Mouse (Mus musculus) heart, embryonic 14.5 days (tissue): ENCODE data around the gene Mdfic. TPM values are rescaled to one million over a fixed set of nuclear protein-coding genes. Genes with fewer than 3 reads are reported as not detected.
A peak's percentile ranks its signal among the peaks of the same experiment; 100 is the strongest.

Experiments
- ATAC-seq: fragments of 200-750 bp; cut with Nextera tagmentation; 2 replicates; pipeline ENCODE4 v1.8.0; 2017; ENCODE audit warnings: low read depth, moderate TSS enrichment; ENCODE audit not compliant: insufficient number of reproducible peaks, insufficient read depth, low FRiP score
- H3K27ac ChIP-seq, 2 experiments: fragments of 200-500 bp in 1 of 2; fragments of 300-500 bp in 1 of 2; sonication (generic) in 1 of 2; replicated peaks in 1 of 2; 2 replicates each; pipeline ENCODE4 v1.5.1; 2012 to 2014; ENCODE audit warnings: low read depth in 2 of 2, low read length in 2 of 2, control low read depth in 1 of 2, mild to moderate bottlenecking in 1 of 2, mixed read lengths in 1 of 2; ENCODE audit not compliant: control insufficient read depth in 1 of 2, insufficient read depth in 1 of 2
- H3K27me3 ChIP-seq: fragments of 300-500 bp; sonication (generic); 2 replicates; pipeline ENCODE4 v1.6.1; 2014; ENCODE audit warnings: mild to moderate bottlenecking, low read length, control low read depth; ENCODE audit not compliant: control insufficient read depth, insufficient read depth
- H3K36me3 ChIP-seq: fragments of 300-500 bp; sonication (generic); 2 replicates; pipeline ENCODE4 v1.6.1; 2014; ENCODE audit warnings: mild to moderate bottlenecking, control low read depth, low read length, mixed read lengths; ENCODE audit not compliant: control insufficient read depth, insufficient read depth
- H3K4me1 ChIP-seq, 2 experiments: fragments of 200-500 bp in 1 of 2; fragments of 300-500 bp in 1 of 2; sonication (generic) in 1 of 2; 2 replicates each; pipeline ENCODE4 v1.6.1; 2012 to 2014; ENCODE audit warnings: low read length in 2 of 2, control low read depth in 1 of 2, mixed read lengths in 1 of 2; ENCODE audit not compliant: control insufficient read depth in 2 of 2, insufficient read depth in 2 of 2
- H3K4me2 ChIP-seq: fragments of 300-500 bp; sonication (generic); 2 replicates; pipeline ENCODE4 v1.6.1; 2014; ENCODE audit warnings: mild to moderate bottlenecking, low read length
- H3K4me3 ChIP-seq, 2 experiments: fragments of 200-500 bp in 1 of 2; fragments of 300-500 bp in 1 of 2; sonication (generic) in 1 of 2; 2 replicates each; pipeline ENCODE4 v1.5.1; 2012 to 2014; ENCODE audit warnings: low read length in 2 of 2, mild to moderate bottlenecking in 2 of 2, control low read depth in 1 of 2, low read depth in 1 of 2, moderate library complexity in 1 of 2; ENCODE audit not compliant: control insufficient read depth in 1 of 2, insufficient read depth in 1 of 2
- H3K9ac ChIP-seq: fragments of 300-500 bp; sonication (generic); 2 replicates; pipeline ENCODE4 v1.6.1; 2014; ENCODE audit warnings: mild to moderate bottlenecking, low read length
- H3K9me3 ChIP-seq: fragments of 300-500 bp; sonication (generic); 2 replicates; pipeline ENCODE4 v1.6.1; 2016; ENCODE audit warnings: low read length, control low read depth; ENCODE audit not compliant: control insufficient read depth
- WGBS: fragments of 180-500 bp; shearing (Covaris S2); extraction: QIAGEN DNeasy Blood & Tissue Kit; methylation state at CpG from one replicate; pipeline ENCODE4 v1.1.7; 2014; 5-methylcytosine and 5-hydroxymethylcytosine counted together
- polyA plus RNA-seq: library from polyadenylated mRNA; unstranded; fragments of >200 nt; fragmentation: Nextera tagmentation; extraction: Ambion mirVana; gene quantifications from 2 replicates; pipeline ENCODE4 v1.2.1, GENCODE M21; 2014

Gene Mdfic
- polyA plus RNA-seq, 1 experiment from 2014 or later: 7.6 TPM

DNA sequence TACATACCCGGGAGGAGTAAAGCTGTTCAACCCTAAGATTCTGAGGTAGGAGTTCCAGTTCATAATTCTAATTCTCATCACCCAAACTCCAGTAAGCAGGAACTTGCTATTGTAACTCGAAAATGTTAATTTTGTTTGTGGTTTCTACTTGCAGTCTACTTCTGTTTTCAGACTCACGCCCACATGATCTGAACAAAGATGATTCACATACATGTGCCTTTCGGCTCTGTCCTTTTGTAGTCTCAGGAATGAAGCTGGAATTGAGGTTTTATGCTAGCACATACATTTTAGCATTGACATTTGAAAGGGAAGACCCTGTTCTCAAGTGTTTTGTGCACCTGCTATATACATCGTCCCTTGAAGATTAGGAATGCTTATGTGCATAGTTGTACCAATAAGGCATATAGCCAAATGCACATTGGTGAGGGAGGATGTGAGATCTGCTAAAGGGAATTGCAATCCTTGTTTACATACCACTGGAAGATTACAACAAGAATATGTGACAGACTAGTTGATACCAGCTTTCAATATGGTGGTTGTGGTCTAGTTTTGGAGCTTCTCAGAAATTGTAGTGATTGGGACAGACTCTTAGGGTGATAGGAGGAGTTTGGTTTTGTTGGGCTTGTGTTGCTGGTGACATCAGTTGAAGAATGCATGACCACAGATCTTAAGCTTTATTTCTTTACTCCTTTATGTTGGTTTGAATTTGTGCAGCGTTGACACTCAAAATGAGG is 8.6 kb downstream of the Mdfic start:
- Histone ChIP-seq H3K4me2 (no peak overlapping the region), H3K4me3 (no peak overlapping the region), H3K9ac (no peak overlapping the region), H3K27ac (0 out of 4 replicates have a peak overlapping the region, but pooled peaks of 1 of the 2 experiments have one; percentile 27), H3K36me3 (peaks cover 1% of the 10 kb centered on the region; the same call in 1 of the 2 replicates), H3K27me3 (no peaks in the 10 kb centered on the region), H3K9me3 (no peaks in the 10 kb centered on the region), H3K4me1 (peaks cover 7 to 37% of the 10 kb centered on the region in 2 experiments; a peak in 3 of 4 replicates)
- 82% methylated on average over 6 of the region's 6 CpGs for WGBS
- ATAC-seq: no peak

DNA sequence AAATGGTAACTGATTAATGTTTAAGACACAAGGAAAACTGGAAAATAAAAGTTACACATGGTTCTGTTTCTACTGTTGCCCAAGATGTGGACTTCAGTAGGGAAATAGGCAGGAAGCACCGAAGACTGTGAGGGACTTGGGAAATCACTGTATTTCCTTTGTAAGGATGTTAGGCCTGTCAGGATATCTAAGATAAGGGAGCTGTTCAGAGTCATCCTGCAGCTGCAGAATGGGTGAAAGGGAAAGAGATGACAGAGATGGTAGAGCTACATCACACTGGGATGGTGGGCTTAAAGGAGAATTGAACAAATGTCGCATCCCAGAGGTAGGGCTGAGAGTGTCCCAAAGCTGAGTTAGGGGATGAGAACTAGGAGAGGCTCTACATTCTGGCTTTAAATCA is 9.8 kb downstream of the Mdfic start:
- Histone ChIP-seq H3K27me3 (no peaks in the 10 kb centered on the region), H3K9ac (no peak overlapping the region), H3K27ac (peak overlapping the region in 1 of 2 experiments; percentile 26; a peak in 1 of 4 replicates), H3K4me1 (peaks cover 7 to 32% of the 10 kb centered on the region in 2 experiments; a peak in 3 of 4 replicates), H3K36me3 (peaks cover 4% of the 10 kb centered on the region; the same call in 1 of the 2 replicates), H3K4me3 (no peak overlapping the region), H3K4me2 (no peak overlapping the region), H3K9me3 (no peaks in the 10 kb centered on the region)
- 59% methylated on average over 2 of the region's 2 CpGs for WGBS
- no peak for ATAC-seq

DNA sequence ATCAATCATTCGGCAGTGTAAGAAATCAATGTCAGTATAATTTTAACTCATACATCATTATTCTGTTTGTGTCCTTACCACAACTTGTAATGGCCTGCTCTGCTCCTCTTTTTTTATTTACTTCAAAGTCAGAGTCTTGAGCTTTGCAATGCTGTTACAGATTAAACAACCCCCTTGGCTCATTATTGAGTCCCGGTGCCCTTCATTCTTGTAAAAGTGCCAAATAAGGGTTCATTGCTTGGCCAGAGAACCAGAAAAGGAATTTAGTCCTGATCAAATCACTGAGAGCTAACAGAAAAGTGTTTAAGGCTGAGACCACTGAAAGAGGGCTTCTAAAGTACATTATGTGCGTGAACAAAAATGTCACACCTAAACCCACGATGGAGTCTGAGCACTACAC is 10.2 kb downstream of the Mdfic start:
- 61% methylated on average over 4 of the region's 4 CpGs for WGBS
- H3K4me3 ChIP-seq: no peak overlapping the region
- no peaks in the 10 kb centered on the region for H3K27me3 ChIP-seq
- H3K9ac ChIP-seq: no peak overlapping the region
- H3K27ac ChIP-seq: peak overlapping the region; percentile 4 to 14; a peak in 1 of 4 replicates
- H3K4me2 ChIP-seq: no peak overlapping the region
- H3K9me3 ChIP-seq: no peaks in the 10 kb centered on the region
- no peak for ATAC-seq
- peaks cover 4% of the 10 kb centered on the region; the same call in 1 of the 2 replicates for H3K36me3 ChIP-seq
- H3K4me1 ChIP-seq: peaks cover 7 to 32% of the 10 kb centered on the region in 2 experiments; a peak in 3 of 4 replicates

- peaks cover 4% of the 10 kb centered on the region; the same call in 1 of the 2 replicates for H3K36me3 ChIP-seq
- no peaks in the 10 kb centered on the region for H3K9me3 ChIP-seq
- peaks cover 7 to 32% of the 10 kb centered on the region in 2 experiments; a peak in 3 of 4 replicates for H3K4me1 ChIP-seq
- no peak overlapping the region for H3K4me2 ChIP-seq
- no peaks in the 10 kb centered on the region for H3K27me3 ChIP-seq
- no peak overlapping the region for H3K4me3 ChIP-seq
- H3K27ac ChIP-seq: 0 out of 4 replicates have a peak overlapping the region, but pooled peaks of 1 of the 2 experiments have one; percentile 14
- ATAC-seq: no peak
- WGBS: 46% methylated on average over 7 of the region's 7 CpGs
- no peak overlapping the region for H3K9ac ChIP-seq
Measured at GRCm38 (mm10) chr6:15731452-15731851, 11.0 kb downstream of the Mdfic start.

- Histone ChIP-seq H3K36me3 (peaks cover 16% of the 10 kb centered on the region), H3K4me3 (no peak overlapping the region), H3K27me3 (no peaks in the 10 kb centered on the region), H3K27ac (no peak overlapping the region), H3K9ac (no peak overlapping the region), H3K4me1 (peaks cover 3 to 26% of the 10 kb centered on the region in 2 experiments; a peak in 3 of 4 replicates), H3K9me3 (no peaks in the 10 kb centered on the region), H3K4me2 (peak overlapping the region; percentile 54)
- ATAC-seq: no peak
- WGBS: 9% methylated on average over 8 of the region's 8 CpGs
Measured at GRCm38 (mm10) chr6:15737312-15737911, 17.0 kb downstream of the Mdfic start.

DNA sequence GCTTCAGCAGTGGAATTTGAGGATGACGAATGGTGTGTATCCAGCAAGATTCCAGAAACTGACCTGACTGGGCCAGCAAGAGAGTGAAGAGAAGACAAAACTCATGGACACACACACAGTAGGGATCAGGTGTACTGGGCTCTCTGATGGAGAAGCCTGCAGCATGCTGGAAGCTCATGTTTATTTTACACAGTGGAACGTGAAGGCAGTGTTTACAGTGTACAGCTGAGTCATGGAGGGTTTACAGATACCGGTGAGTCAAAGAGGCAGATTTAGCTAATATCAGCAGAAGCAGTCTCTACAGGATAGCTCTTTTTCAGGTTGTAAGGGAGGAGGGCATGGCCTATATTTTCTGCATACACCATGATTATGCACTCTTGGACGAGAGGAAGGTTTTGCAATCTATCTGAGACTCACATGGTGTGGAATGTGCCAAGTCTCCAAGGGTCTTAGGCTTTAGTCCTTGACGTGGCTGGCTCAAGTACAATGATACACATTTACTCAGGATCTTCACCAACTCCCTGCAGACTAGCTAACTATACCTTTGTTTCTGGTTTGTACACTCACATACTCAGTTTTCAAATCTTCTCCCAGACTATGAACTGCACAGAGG is 18.0 kb downstream of the Mdfic start:
- 51% methylated on average over 5 of the region's 5 CpGs for WGBS
- Histone ChIP-seq H3K27me3 (no peaks in the 10 kb centered on the region), H3K4me1 (peaks cover 7 to 37% of the 10 kb centered on the region in 2 experiments), H3K4me2 (no peak overlapping the region), H3K9ac (no peak overlapping the region), H3K9me3 (no peaks in the 10 kb centered on the region), H3K4me3 (no peak overlapping the region), H3K36me3 (peaks cover 16% of the 10 kb centered on the region), H3K27ac (peak overlapping the region in 1 of 2 experiments; percentile 12; a peak in 1 of 4 replicates)
- 0 out of 2 replicates have a peak, but pooled peaks have one; percentile 7 for ATAC-seq

- H3K27ac ChIP-seq: no peak overlapping the region
- ATAC-seq: no peak
- H3K4me1 ChIP-seq: peaks cover 12 to 42% of the 10 kb centered on the region in 2 experiments
Measured at GRCm38 (mm10) chr6:15739132-15739531, 18.7 kb downstream of the Mdfic start.

More at GRCm38 (mm10) chr6:15739132-15739531, 18.7 kb downstream of the Mdfic start:
- no peak overlapping the region for H3K9ac ChIP-seq
- H3K9me3 ChIP-seq: no peaks in the 10 kb centered on the region
- H3K27me3 ChIP-seq: no peaks in the 10 kb centered on the region
- no peak overlapping the region for H3K4me2 ChIP-seq
- 75% methylated on average over 3 of the region's 3 CpGs for WGBS
- H3K36me3 ChIP-seq: peaks cover 13% of the 10 kb centered on the region
- H3K4me3 ChIP-seq: no peak overlapping the region
